Mouse (Mus musculus): ENCODE results near the gene Tbrg4. TPM values are rescaled to one million over a fixed set of nuclear protein-coding genes. Genes with fewer than 3 reads are reported as not detected.

Tbrg4 gene
- polyA plus RNA-seq, 1 experiment from 2014 or later, result 94.3 TPM

DNA sequence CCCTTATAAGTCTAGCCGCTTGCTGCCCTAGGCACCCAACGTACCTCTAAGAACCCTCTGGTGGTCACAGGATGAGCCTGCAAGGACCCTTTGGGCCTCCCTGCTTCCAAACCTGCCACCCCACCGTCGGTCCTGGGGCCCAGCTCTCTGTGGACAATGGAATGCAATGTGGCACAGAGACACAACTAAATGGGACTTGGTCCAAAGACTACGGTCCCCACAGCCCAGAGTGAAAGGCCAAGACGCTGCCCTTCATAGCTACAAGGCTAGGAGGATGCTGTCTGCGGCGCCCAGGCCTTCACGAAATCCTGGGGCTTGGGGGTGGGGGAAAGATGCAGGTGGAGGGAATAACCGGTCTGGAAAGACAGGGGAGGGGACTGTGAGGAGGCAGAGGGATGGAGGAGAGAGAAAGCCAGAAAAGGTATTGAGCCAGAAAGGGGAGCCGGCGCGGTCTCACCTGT is 20.8 kb downstream of the Tbrg4 start:
- WGBS, result 19% methylated on average over 13 of the region's 13 CpGs
- peaks cover 15% of the 10 kb centered on the region for H3K4me1 ChIP-seq (replicated peaks; ENCODE audit: control insufficient read depth, insufficient read depth, low read length)
- H3K36me3 ChIP-seq (ENCODE audit: control insufficient read depth, insufficient read depth, low read length), result no peaks in the 10 kb centered on the region
- no peak overlapping the region for H3K4me3 ChIP-seq (ENCODE audit: low read depth, low read length)
- ATAC-seq (replicated peaks; ENCODE audit: low FRiP score) (no peak), DNase-seq (ENCODE audit: low spot score) (no peak)
- H3K9me3 ChIP-seq (ENCODE audit: control insufficient read depth, low read length), result no peaks in the 10 kb centered on the region
- H3K27ac ChIP-seq (ENCODE audit: low read depth, low read length), result no peak overlapping the region
- H3K9ac ChIP-seq (ENCODE audit: low read depth, low read length), result no peak overlapping the region
- H3K4me2 ChIP-seq, result peak overlapping the region; percentile 56
- peaks cover 47% of the 10 kb centered on the region for H3K27me3 ChIP-seq (replicated peaks; ENCODE audit: control insufficient read depth, insufficient read depth, low read length)

GRCm38 (mm10) chr11:6604604-6604936 is 21.3 kb downstream of the Tbrg4 start:
- H3K4me1 ChIP-seq (replicated peaks; ENCODE audit: control insufficient read depth, insufficient read depth, low read length), result peaks cover 19% of the 10 kb centered on the region
- H3K9ac ChIP-seq (ENCODE audit: low read depth, low read length), result no peak overlapping the region
- no peak overlapping the region for H3K4me3 ChIP-seq (ENCODE audit: low read depth, low read length)
- H3K27me3 ChIP-seq (replicated peaks; ENCODE audit: control insufficient read depth, insufficient read depth, low read length), result peaks cover 47% of the 10 kb centered on the region
- no peak overlapping the region for H3K4me2 ChIP-seq
- ATAC-seq (replicated peaks; ENCODE audit: low FRiP score) (no peak), DNase-seq (ENCODE audit: low spot score) (no peak)
- H3K9me3 ChIP-seq (ENCODE audit: control insufficient read depth, low read length), result no peaks in the 10 kb centered on the region
- H3K36me3 ChIP-seq (ENCODE audit: control insufficient read depth, insufficient read depth, low read length), result no peaks in the 10 kb centered on the region
- no peak overlapping the region for H3K27ac ChIP-seq (ENCODE audit: low read depth, low read length)

DNA sequence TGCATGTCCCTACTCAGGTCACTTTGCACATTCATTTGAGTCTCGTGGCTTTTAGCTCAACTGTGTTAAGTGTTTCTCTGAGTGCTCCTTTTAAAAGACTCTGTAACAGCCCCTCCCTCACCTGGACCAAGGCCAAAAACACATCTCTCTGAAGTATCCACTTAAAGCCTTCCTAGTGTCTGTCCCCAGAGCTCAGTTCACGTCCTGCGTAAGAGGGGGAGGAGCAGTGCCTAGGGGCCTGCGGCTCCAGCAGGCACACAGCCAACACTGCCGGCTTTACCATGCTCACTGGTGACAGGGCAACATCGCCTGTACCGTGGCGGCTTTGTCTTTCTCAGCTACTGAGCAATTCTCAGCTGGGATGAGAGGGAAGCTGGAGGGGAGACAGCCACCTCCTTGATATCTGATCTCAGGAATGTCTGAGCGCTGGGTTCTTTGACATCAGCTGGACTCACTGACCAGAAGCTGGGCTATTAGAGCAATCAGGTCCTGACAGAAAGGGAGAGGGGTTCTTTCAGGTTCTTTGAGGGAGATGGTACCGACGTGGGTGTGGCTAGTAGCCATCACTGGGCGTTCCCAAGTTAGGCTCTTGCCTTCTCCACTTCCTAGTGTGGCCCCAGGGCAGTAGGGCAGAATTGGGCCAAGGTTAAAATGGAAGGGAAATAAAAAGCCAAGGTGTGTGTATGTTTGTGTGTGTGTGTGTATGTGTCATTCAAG is 21.8 kb downstream of the Tbrg4 start:
- Histone ChIP-seq H3K9me3 (ENCODE audit: control insufficient read depth, low read length) (no peaks in the 10 kb centered on the region), H3K36me3 (ENCODE audit: control insufficient read depth, insufficient read depth, low read length) (no peaks in the 10 kb centered on the region), H3K4me1 (replicated peaks; ENCODE audit: control insufficient read depth, insufficient read depth, low read length) (peaks cover 25% of the 10 kb centered on the region), H3K27me3 (replicated peaks; ENCODE audit: control insufficient read depth, insufficient read depth, low read length) (peaks cover 47% of the 10 kb centered on the region), H3K27ac (ENCODE audit: low read depth, low read length) (no peak overlapping the region), H3K9ac (ENCODE audit: low read depth, low read length) (no peak overlapping the region), H3K4me3 (ENCODE audit: low read depth, low read length) (no peak overlapping the region), H3K4me2 (no peak overlapping the region)
- ATAC-seq (replicated peaks; ENCODE audit: low FRiP score) (no peak), DNase-seq (ENCODE audit: low spot score) (no peak)
- whole genome bisulfite sequencing, result 39% methylated on average over 12 of the region's 12 CpGs

- ATAC-seq (replicated peaks; ENCODE audit: low FRiP score), result no peak
- peaks cover 47% of the 10 kb centered on the region for H3K27me3 ChIP-seq (replicated peaks; ENCODE audit: control insufficient read depth, insufficient read depth, low read length)
- H3K4me2 ChIP-seq, result no peak overlapping the region
- no peak for DNase-seq (ENCODE audit: low spot score)
- 77% methylated on average over 9 of the region's 9 CpGs for WGBS
- H3K9me3 ChIP-seq (ENCODE audit: control insufficient read depth, low read length), result no peaks in the 10 kb centered on the region
- H3K4me3 ChIP-seq (ENCODE audit: low read depth, low read length), result no peak overlapping the region
- peaks cover 27% of the 10 kb centered on the region for H3K4me1 ChIP-seq (replicated peaks; ENCODE audit: control insufficient read depth, insufficient read depth, low read length)
- H3K36me3 ChIP-seq (ENCODE audit: control insufficient read depth, insufficient read depth, low read length), result no peaks in the 10 kb centered on the region
- H3K9ac ChIP-seq (ENCODE audit: low read depth, low read length), result no peak overlapping the region
- no peak overlapping the region for H3K27ac ChIP-seq (ENCODE audit: low read depth, low read length)
These were observed 22.6 kb downstream of the Tbrg4 start for GRCm38 (mm10) chr11:6603224-6603623.

DNA sequence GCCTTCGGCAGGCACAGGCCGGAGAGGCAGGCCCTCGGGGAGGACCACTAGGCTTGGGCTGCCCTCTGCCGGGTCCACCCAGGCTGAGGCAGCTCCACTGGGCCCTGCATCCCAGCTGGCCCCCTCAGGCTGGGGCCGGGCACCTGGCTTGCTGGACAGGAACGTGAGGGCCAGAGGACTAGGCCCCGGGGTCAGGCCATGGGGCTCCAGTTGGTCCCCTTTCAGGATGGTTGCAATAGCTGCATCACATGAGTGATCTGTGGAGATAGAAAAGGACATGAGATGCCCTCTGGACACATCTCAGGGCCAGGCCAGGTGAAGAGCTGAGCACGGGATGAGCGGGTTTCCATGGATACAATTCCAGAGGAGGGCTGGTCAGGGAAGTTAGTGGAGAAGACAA is 23.2 kb downstream of the Tbrg4 start:
- peaks cover 27% of the 10 kb centered on the region for H3K4me1 ChIP-seq (replicated peaks; ENCODE audit: control insufficient read depth, insufficient read depth, low read length)
- no peaks in the 10 kb centered on the region for H3K36me3 ChIP-seq (ENCODE audit: control insufficient read depth, insufficient read depth, low read length)
- H3K9ac ChIP-seq (ENCODE audit: low read depth, low read length), result no peak overlapping the region
- H3K27ac ChIP-seq (ENCODE audit: low read depth, low read length), result no peak overlapping the region
- no peak overlapping the region for H3K4me3 ChIP-seq (ENCODE audit: low read depth, low read length)
- no peaks in the 10 kb centered on the region for H3K9me3 ChIP-seq (ENCODE audit: control insufficient read depth, low read length)
- peaks cover 47% of the 10 kb centered on the region for H3K27me3 ChIP-seq (replicated peaks; ENCODE audit: control insufficient read depth, insufficient read depth, low read length)
- H3K4me2 ChIP-seq, result no peak overlapping the region
- DNase-seq (ENCODE audit: low spot score) (no peak), ATAC-seq (replicated peaks; ENCODE audit: low FRiP score) (no peak)
- WGBS, result 83% methylated on average over 9 of the region's 9 CpGs

GRCm38 (mm10) chr11:6601649-6602480 is 24.0 kb downstream of the Tbrg4 start:
- DNase-seq (ENCODE audit: low spot score) (no peak), ATAC-seq (replicated peaks; ENCODE audit: low FRiP score) (no peak)
- Histone ChIP-seq H3K27me3 (replicated peaks; ENCODE audit: control insufficient read depth, insufficient read depth, low read length) (peaks cover 45% of the 10 kb centered on the region), H3K4me1 (replicated peaks; ENCODE audit: control insufficient read depth, insufficient read depth, low read length) (peaks cover 31% of the 10 kb centered on the region), H3K4me3 (ENCODE audit: low read depth, low read length) (no peak overlapping the region), H3K9ac (ENCODE audit: low read depth, low read length) (no peak overlapping the region), H3K4me2 (no peak overlapping the region), H3K27ac (ENCODE audit: low read depth, low read length) (no peak overlapping the region), H3K9me3 (ENCODE audit: control insufficient read depth, low read length) (no peaks in the 10 kb centered on the region), H3K36me3 (ENCODE audit: control insufficient read depth, insufficient read depth, low read length) (peaks cover 4% of the 10 kb centered on the region)
- 64% methylated on average over 20 of the region's 20 CpGs for WGBS

DNA sequence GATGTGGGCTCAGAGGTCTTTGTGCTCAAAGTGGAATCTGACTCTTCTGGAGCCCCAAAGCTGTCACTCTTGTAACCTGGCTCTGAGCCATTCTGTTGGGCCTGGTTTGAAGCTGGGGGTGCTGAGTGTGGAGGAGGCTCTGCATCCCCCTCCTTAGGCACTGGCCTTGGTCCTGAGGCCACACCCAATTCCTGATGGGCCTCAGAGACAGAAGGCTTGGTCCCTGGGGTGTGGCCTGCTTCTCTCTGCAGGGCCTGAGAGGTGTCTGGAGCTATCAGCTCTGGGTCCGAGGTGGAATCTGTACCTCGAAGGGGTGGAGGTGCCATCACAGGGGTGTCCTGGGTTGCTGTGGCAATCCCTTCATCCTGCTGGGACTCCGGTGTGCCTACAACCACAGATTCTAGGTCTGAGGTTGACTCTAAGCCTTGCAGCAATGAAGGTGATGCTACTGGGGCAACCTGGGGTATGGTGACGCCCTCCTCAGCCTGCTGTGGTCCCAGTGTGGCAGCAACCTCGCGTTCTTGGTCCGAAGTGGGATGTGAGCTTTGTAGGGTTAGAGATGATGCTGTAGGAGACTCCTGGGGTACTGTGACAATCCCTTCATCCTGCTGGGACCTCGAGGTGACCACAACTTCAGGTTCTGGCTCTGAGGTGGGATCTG is 25.5 kb downstream of the Tbrg4 start:
- Histone ChIP-seq H3K4me3 (ENCODE audit: low read depth, low read length) (no peak overlapping the region), H3K4me1 (replicated peaks; ENCODE audit: control insufficient read depth, insufficient read depth, low read length) (peaks cover 41% of the 10 kb centered on the region), H3K4me2 (no peak overlapping the region), H3K36me3 (ENCODE audit: control insufficient read depth, insufficient read depth, low read length) (peaks cover 15% of the 10 kb centered on the region), H3K9ac (ENCODE audit: low read depth, low read length) (no peak overlapping the region), H3K9me3 (ENCODE audit: control insufficient read depth, low read length) (no peaks in the 10 kb centered on the region), H3K27me3 (replicated peaks; ENCODE audit: control insufficient read depth, insufficient read depth, low read length) (peaks cover 31% of the 10 kb centered on the region), H3K27ac (ENCODE audit: low read depth, low read length) (no peak overlapping the region)
- no peak for DNase-seq (ENCODE audit: low spot score)
- ATAC-seq (replicated peaks; ENCODE audit: low FRiP score), result peak; percentile 21; the same call in 1 of the 2 replicates
- 72% methylated on average over 8 of the region's 8 CpGs for WGBS

- H3K36me3 ChIP-seq (ENCODE audit: control insufficient read depth, insufficient read depth, low read length), result peaks cover 18% of the 10 kb centered on the region
- 0 out of 2 replicates have a peak overlapping the region, but pooled peaks have one; percentile 14 for H3K4me3 ChIP-seq (ENCODE audit: low read depth, low read length)
- peaks cover 25% of the 10 kb centered on the region for H3K27me3 ChIP-seq (replicated peaks; ENCODE audit: control insufficient read depth, insufficient read depth, low read length)
- H3K4me2 ChIP-seq, result peak overlapping the region; percentile 44; the same call in 1 of the 2 replicates
- H3K9me3 ChIP-seq (ENCODE audit: control insufficient read depth, low read length), result no peaks in the 10 kb centered on the region
- DNase-seq (ENCODE audit: low spot score), result no peak
- no peak overlapping the region; the same call in 1 of the 2 replicates for H3K27ac ChIP-seq (ENCODE audit: low read depth, low read length)
- ATAC-seq (replicated peaks; ENCODE audit: low FRiP score), result no peak
- peaks cover 46% of the 10 kb centered on the region for H3K4me1 ChIP-seq (replicated peaks; ENCODE audit: control insufficient read depth, insufficient read depth, low read length)
- H3K9ac ChIP-seq (ENCODE audit: low read depth, low read length), result no peak overlapping the region; the same call in 1 of the 2 replicates
- 74% methylated on average over 6 of the region's 6 CpGs for WGBS
These were observed 26.0 kb downstream of the Tbrg4 start for GRCm38 (mm10) chr11:6599831-6600230.
